Mouse (Mus musculus) midbrain, embryonic 16.5 days (tissue): ENCODE measurements around the gene Eml6. TPM values are rescaled to one million over a fixed set of nuclear protein-coding genes. Genes with fewer than 3 reads are reported as not detected.

Source experiments
- ATAC-seq: fragments of 200-750 bp; cut with Nextera tagmentation; 2 replicates; pipeline ENCODE4 v1.8.0; 2017; ENCODE audit warnings: moderate TSS enrichment
- H3K27ac ChIP-seq: fragments of 300-500 bp; sonication (generic); 2 replicates; pipeline ENCODE4 v1.5.1; 2014; ENCODE audit warnings: mild to moderate bottlenecking, low read length, mixed read lengths
- H3K27me3 ChIP-seq: fragments of 300-500 bp; sonication (generic); 2 replicates; pipeline ENCODE4 v1.6.1; 2014; ENCODE audit warnings: low read depth, low read length, mixed read lengths; ENCODE audit not compliant: control insufficient read depth, insufficient read depth
- H3K36me3 ChIP-seq: fragments of 300-500 bp; sonication (generic); 2 replicates; pipeline ENCODE4 v1.6.1; 2014; ENCODE audit warnings: mild to moderate bottlenecking, low read length, moderate library complexity, mixed read lengths; ENCODE audit not compliant: control insufficient read depth, insufficient read depth
- H3K4me1 ChIP-seq: fragments of 300-500 bp; sonication (generic); 2 replicates; pipeline ENCODE4 v1.6.1; 2014; ENCODE audit warnings: mild to moderate bottlenecking, low read length, mixed read lengths; ENCODE audit not compliant: control insufficient read depth, insufficient read depth
- H3K4me2 ChIP-seq: fragments of 300-500 bp; sonication (generic); 2 replicates; pipeline ENCODE4 v1.6.1; 2014; ENCODE audit warnings: mild to moderate bottlenecking, low read length, mixed read lengths
- H3K4me3 ChIP-seq: fragments of 300-500 bp; sonication (generic); 2 replicates; pipeline ENCODE4 v1.5.1; 2014; ENCODE audit warnings: low read depth, mild to moderate bottlenecking, low read length, moderate library complexity, mixed read lengths
- H3K9ac ChIP-seq: fragments of 300-500 bp; sonication (generic); 2 replicates; pipeline ENCODE4 v1.6.1; 2014; ENCODE audit warnings: low read depth, low read length, mixed read lengths
- H3K9me3 ChIP-seq: fragments of 300-500 bp; sonication (generic); replicated peaks from 2 replicates; pipeline ENCODE4 v1.6.1; 2014; ENCODE audit warnings: mild to moderate bottlenecking, low read length, mixed read lengths; ENCODE audit not compliant: control insufficient read depth, poor library complexity, severe bottlenecking
- WGBS: fragments of 180-500 bp; shearing (Covaris S2); extraction: QIAGEN DNeasy Blood & Tissue Kit; methylation state at CpG from one replicate; pipeline ENCODE4 v1.1.7; 2014; 5-methylcytosine and 5-hydroxymethylcytosine counted together
- polyA plus RNA-seq: library from polyadenylated mRNA; unstranded; fragments of >200 nt; fragmentation: Nextera tagmentation; extraction: Ambion mirVana; gene quantifications from 2 replicates; pipeline ENCODE4 v1.2.1, GENCODE M21; 2015

Gene Eml6
- polyA plus RNA-seq, 1 experiment from 2014 or later: 7.8 TPM

GRCm38 (mm10) chr11:29744760-29745430 lies 280.9 kb downstream of the Eml6 start:
- WGBS: 85% methylated on average over 5 of the region's 5 CpGs
- Histone ChIP-seq H3K27me3 (no peaks in the 10 kb centered on the region), H3K4me3 (no peak overlapping the region), H3K9me3 (no peaks in the 10 kb centered on the region), H3K36me3 (peaks cover 17% of the 10 kb centered on the region), H3K4me1 (no peaks in the 10 kb centered on the region), H3K4me2 (no peak overlapping the region), H3K27ac (no peak overlapping the region), H3K9ac (no peak overlapping the region)
- ATAC-seq: peak; percentile 57

DNA sequence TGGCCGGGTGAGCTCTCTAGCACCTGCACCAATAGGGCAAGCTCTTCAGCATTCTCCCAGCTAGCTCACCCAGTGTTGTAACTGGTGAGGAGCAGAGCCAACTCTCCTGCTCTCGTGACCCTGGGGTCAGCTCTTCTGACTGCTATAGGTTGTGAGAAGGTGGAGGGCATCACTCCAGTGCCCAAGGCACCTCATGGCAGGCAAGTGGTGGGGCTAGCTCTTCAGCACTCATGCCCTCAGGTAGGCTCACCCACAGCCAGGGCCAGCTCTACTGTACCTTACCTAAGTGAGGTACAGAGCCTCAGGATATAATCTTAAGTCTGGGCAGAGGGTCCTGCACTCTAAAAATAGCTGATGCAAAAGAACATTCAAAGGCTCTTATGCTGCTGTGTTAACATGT lies 286.1 kb downstream of the Eml6 start:
- Histone ChIP-seq H3K36me3 (peaks cover 12% of the 10 kb centered on the region; the same call in 1 of the 2 replicates), H3K27ac (no peak overlapping the region), H3K27me3 (no peaks in the 10 kb centered on the region), H3K4me3 (no peak overlapping the region), H3K4me2 (no peak overlapping the region), H3K4me1 (no peaks in the 10 kb centered on the region), H3K9me3 (no peaks in the 10 kb centered on the region), H3K9ac (no peak overlapping the region)
- 94% methylated on average over 2 of the region's 2 CpGs for WGBS
- peak; percentile 46; the same call in 1 of the 2 replicates for ATAC-seq

- Histone ChIP-seq H3K36me3 (no peaks in the 10 kb centered on the region), H3K27ac (no peak overlapping the region), H3K4me2 (no peak overlapping the region), H3K4me3 (no peak overlapping the region), H3K9me3 (no peaks in the 10 kb centered on the region), H3K4me1 (no peaks in the 10 kb centered on the region), H3K9ac (no peak overlapping the region), H3K27me3 (no peaks in the 10 kb centered on the region)
- no peak for ATAC-seq
- 87% methylated on average over 1 of the region's 1 CpGs for WGBS
These were observed 297.9 kb downstream of the Eml6 start for GRCm38 (mm10) chr11:29727901-29728300.

GRCm38 (mm10) chr11:29725610-29726009 lies 300.2 kb downstream of the Eml6 start:
- WGBS: 85% methylated on average over 1 of the region's 1 CpGs
- Histone ChIP-seq H3K27me3 (no peaks in the 10 kb centered on the region), H3K36me3 (no peaks in the 10 kb centered on the region), H3K4me2 (no peak overlapping the region), H3K4me1 (peaks cover 7% of the 10 kb centered on the region), H3K9me3 (no peaks in the 10 kb centered on the region), H3K27ac (no peak overlapping the region), H3K4me3 (no peak overlapping the region), H3K9ac (no peak overlapping the region)
- no peak for ATAC-seq

GRCm38 (mm10) chr11:29725167-29725566 lies 300.7 kb downstream of the Eml6 start:
- no peak for ATAC-seq

DNA sequence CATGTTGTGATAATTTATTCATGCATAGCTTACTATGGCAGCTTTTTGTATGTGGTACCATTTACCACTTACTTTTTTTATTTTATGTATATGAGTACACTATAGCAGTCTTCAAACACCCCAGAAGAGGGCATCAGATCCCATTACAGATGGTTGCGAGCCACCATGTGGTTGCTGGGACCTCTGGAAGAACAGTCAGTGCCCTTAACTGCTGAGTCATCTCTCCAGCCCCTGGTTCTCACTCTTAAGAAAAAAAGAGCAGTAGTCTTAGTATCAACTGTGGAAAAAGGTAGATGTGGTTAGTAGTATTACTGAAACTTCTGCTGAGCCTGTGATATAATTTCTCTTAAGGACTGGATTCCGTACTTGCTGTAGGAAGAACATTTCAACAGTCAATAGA lies 301.6 kb downstream of the Eml6 start:
- WGBS: 100% methylated on average over 2 of the region's 2 CpGs
- no peak overlapping the region for H3K4me2 ChIP-seq
- no peak for ATAC-seq
- no peaks in the 10 kb centered on the region for H3K36me3 ChIP-seq
- no peak overlapping the region for H3K27ac ChIP-seq
- no peaks in the 10 kb centered on the region for H3K9me3 ChIP-seq
- no peak overlapping the region for H3K4me3 ChIP-seq
- peaks cover 7% of the 10 kb centered on the region for H3K4me1 ChIP-seq
- H3K27me3 ChIP-seq: no peaks in the 10 kb centered on the region
- H3K9ac ChIP-seq: no peak overlapping the region

More at GRCm38 (mm10) chr11:29725167-29725566, 300.7 kb downstream of the Eml6 start:
- Histone ChIP-seq H3K27me3 (no peaks in the 10 kb centered on the region), H3K4me1 (peaks cover 7% of the 10 kb centered on the region), H3K9ac (no peak overlapping the region), H3K36me3 (no peaks in the 10 kb centered on the region), H3K27ac (no peak overlapping the region), H3K4me2 (no peak overlapping the region), H3K4me3 (no peak overlapping the region), H3K9me3 (no peaks in the 10 kb centered on the region)

DNA sequence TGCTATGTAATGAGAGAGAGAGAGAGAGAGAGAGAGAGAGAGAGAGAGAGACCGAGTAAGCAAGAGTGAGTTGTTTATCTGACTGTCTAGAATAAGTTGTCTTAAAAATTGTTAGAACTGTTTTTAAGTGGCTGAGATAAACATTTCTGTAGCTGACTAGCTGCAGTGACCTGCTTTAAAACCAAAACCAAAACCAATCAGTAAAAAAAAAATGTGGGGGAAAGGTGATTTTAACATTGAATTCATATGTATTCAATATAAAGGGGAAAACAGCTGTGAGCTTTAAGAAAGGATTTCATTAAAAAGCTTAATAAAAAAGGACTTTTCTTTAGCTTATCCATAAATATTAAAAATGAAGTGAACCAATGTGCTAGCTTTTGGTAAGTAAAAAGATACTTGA lies 306.2 kb downstream of the Eml6 start:
- Histone ChIP-seq H3K36me3 (no peaks in the 10 kb centered on the region), H3K4me3 (no peak overlapping the region), H3K27me3 (no peaks in the 10 kb centered on the region), H3K4me1 (peaks cover 13% of the 10 kb centered on the region), H3K9me3 (no peaks in the 10 kb centered on the region), H3K27ac (no peak overlapping the region), H3K4me2 (no peak overlapping the region), H3K9ac (no peak overlapping the region)
- no peak for ATAC-seq
- WGBS: 54% methylated on average over 1 of the region's 1 CpGs

DNA sequence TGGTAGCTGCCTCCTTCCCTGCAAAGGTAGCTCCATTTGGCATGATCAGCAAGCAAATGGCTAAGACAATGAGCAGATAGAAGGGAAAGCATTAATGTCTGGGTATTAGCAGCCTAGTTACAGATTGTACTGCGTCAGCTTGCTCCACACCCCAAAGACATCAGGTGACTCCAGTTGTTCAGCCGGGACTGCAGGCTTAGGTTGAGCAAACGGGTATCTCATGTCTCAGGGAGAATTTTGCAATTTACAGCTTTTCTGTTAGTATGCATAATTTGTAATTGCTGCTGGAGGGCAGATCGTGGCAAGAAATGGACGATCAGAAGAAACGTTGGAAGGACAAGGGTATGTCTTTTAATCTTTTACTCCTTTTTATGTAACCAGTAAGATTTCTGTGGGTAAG lies 307.3 kb downstream of the Eml6 start:
- no peak overlapping the region for H3K4me3 ChIP-seq
- H3K27ac ChIP-seq: no peak overlapping the region
- H3K4me1 ChIP-seq: peaks cover 13% of the 10 kb centered on the region
- peak; percentile 72; the same call in 1 of the 2 replicates for ATAC-seq
- no peaks in the 10 kb centered on the region for H3K36me3 ChIP-seq
- H3K9ac ChIP-seq: no peak overlapping the region
- WGBS: 36% methylated on average over 6 of the region's 6 CpGs
- H3K9me3 ChIP-seq: no peaks in the 10 kb centered on the region
- no peak overlapping the region for H3K4me2 ChIP-seq
- no peaks in the 10 kb centered on the region for H3K27me3 ChIP-seq

DNA sequence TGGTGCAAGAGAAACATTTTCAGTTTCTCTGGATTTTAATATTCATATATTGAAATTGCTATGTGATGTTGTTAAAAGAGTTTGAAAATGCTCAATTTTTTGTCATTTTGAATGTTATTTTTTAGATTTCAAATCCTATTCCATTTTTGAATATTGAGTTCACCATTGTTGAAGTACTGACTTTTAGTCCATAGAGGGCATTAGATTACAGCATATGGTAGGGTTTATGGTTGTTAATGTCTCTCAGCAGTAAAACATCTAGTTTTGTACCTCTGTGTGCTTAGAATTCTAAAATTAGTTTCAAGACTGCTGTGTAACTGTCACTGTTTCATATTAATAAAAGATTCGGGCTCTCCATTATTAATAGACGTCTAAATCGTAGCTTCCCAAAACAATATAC lies 310.3 kb downstream of the Eml6 start:
- Histone ChIP-seq H3K27me3 (no peaks in the 10 kb centered on the region), H3K4me2 (no peak overlapping the region), H3K4me3 (no peak overlapping the region), H3K9me3 (no peaks in the 10 kb centered on the region), H3K4me1 (peaks cover 8% of the 10 kb centered on the region), H3K27ac (no peak overlapping the region), H3K9ac (no peak overlapping the region), H3K36me3 (no peaks in the 10 kb centered on the region)
- WGBS: 95% methylated on average over 3 of the region's 3 CpGs
- no peak for ATAC-seq
